In genomic region chr4:43038567-43039495, GRCm38 (mm10) we compare ENCODE assay signal across 8 mouse cellular contexts. TPM values are rescaled to one million over a fixed set of nuclear protein-coding genes. Genes with fewer than 3 reads are reported as not detected.
DNase-seq lines count a peak whose midpoint lies in the region; TF ChIP-seq lines count a peak whose summit lies in the region.

No protein-coding gene starts in this region.

- no peak for TF ChIP-seq POLR2A in lung, adult 2 months (IDR thresholded peaks at IDR 0.05; ENCODE audit: borderline replicate concordance, extremely low read depth, low read depth, low read length)

- H3K27ac ChIP-seq in brown adipose tissue, adult 24 weeks (replicated peaks; ENCODE audit: low read depth, low read length) = peak overlapping the region; percentile 31
- H3K27ac ChIP-seq in heart, embryonic 10.5 days = peak overlapping the region; percentile 90; the same call in 1 of the 2 replicates

- peaks cover 10% of the 10 kb centered on the region; the same call in 1 of the 2 replicates for H3K4me1 ChIP-seq in brown adipose tissue, adult 24 weeks (ENCODE audit: control insufficient read depth, insufficient read depth, insufficient read length, low read length)
- peaks cover 49% of the 10 kb centered on the region for H3K4me1 ChIP-seq in heart, embryonic 10.5 days
- H3K4me1 ChIP-seq in lung, adult 2 months (ENCODE audit: control insufficient read depth, insufficient read depth, low read length) = peaks cover 18% of the 10 kb centered on the region

- H3K27me3 ChIP-seq in heart, embryonic 10.5 days (ENCODE audit: insufficient read depth, poor library complexity, severe bottlenecking) = no peaks in the 10 kb centered on the region

- H3K4me3 ChIP-seq in brown adipose tissue, adult 24 weeks (ENCODE audit: insufficient read depth, low read depth, low read length) = peak overlapping the region; percentile 68
- H3K4me3 ChIP-seq in heart, embryonic 10.5 days = peak overlapping the region; percentile 85
- peak overlapping the region; percentile 14 for H3K4me3 ChIP-seq in lung, adult 2 months (replicated peaks; ENCODE audit: extremely low read depth, low read depth, low read length)

- TF ChIP-seq CTCF in lung, adult 2 months (IDR thresholded peaks at IDR 0.05; ENCODE audit: insufficient read depth, low read length) = no peak

- H3K36me3 ChIP-seq in heart, embryonic 10.5 days = peaks cover 24% of the 10 kb centered on the region

- 47% methylated on average over 15 of the region's 15 CpGs for WGBS in heart, embryonic 10.5 days
- 41% methylated on average over 15 of the region's 15 CpGs for WGBS in lung, adult 2 months

- DNase-seq in right cerebral cortex, adult 18-20 months = peak; percentile 57
- no peak for DNase-seq in right cerebral cortex, postnatal 4 days
- no peak for DNase-seq in heart, embryonic 10.5 days (ENCODE audit: low spot score)
- DNase-seq in kidney, postnatal 10 days = peak; percentile 54
- peak; percentile 31 for DNase-seq in lung, adult 2 months
- DNase-seq in skeletal muscle tissue, adult 2 months (ENCODE audit: low read depth, low spot score) = peak; percentile 68
- no peak for DNase-seq in thymus, postnatal 25 days

- H3K9me3 ChIP-seq in heart, embryonic 10.5 days = no peaks in the 10 kb centered on the region

RNA-seq across cellular contexts. Expression of gene Fam214b, which starts 7.2 kb away (rescaled TPM):
- polyA plus RNA-seq in brown adipose tissue, adult 24 weeks (2012; ENCODE audit: insufficient read depth, insufficient read length, missing spikeins) = 10.0 and 21.9 TPM in 2 replicates
- polyA plus RNA-seq in heart, embryonic 10.5 days (2016; fragmentation: Nextera tagmentation; extraction: Ambion mirVana) = 12.0 and 12.7 TPM in 2 replicates
- polyA plus RNA-seq in lung, adult 2 months (2012; rRNA removed) = 17.5 and 24.9 TPM in 2 replicates

RNA-seq across cellular contexts. Expression of gene Stoml2, which starts 7.3 kb away (rescaled TPM):
- polyA plus RNA-seq in brown adipose tissue, adult 24 weeks (2012; ENCODE audit: insufficient read depth, insufficient read length, missing spikeins) = 158 and 191 TPM in 2 replicates
- 320 and 370 TPM in 2 replicates for polyA plus RNA-seq in heart, embryonic 10.5 days (2016; fragmentation: Nextera tagmentation; extraction: Ambion mirVana)
- polyA plus RNA-seq in lung, adult 2 months (2012; rRNA removed) = 44.9 and 56.6 TPM in 2 replicates

RNA-seq across cellular contexts. Expression of gene Pigo, which starts 13.2 kb away (rescaled TPM):
- 11.1 and 12.4 TPM in 2 replicates for polyA plus RNA-seq in brown adipose tissue, adult 24 weeks (2012; ENCODE audit: insufficient read depth, insufficient read length, missing spikeins)
- polyA plus RNA-seq in heart, embryonic 10.5 days (2016; fragmentation: Nextera tagmentation; extraction: Ambion mirVana) = 18.4 and 21.0 TPM in 2 replicates
- 15.9 and 23.3 TPM in 2 replicates for polyA plus RNA-seq in lung, adult 2 months (2012; rRNA removed)

RNA-seq across cellular contexts. Expression of gene Unc13b, which starts 19.9 kb away (rescaled TPM):
- polyA plus RNA-seq in brown adipose tissue, adult 24 weeks (2012; ENCODE audit: insufficient read depth, insufficient read length, missing spikeins) = 1.4 and 4.5 TPM in 2 replicates
- 7.1 and 8.5 TPM in 2 replicates for polyA plus RNA-seq in heart, embryonic 10.5 days (2016; fragmentation: Nextera tagmentation; extraction: Ambion mirVana)
- polyA plus RNA-seq in lung, adult 2 months (2012; rRNA removed) = 16.3 and 20.0 TPM in 2 replicates

RNA-seq across cellular contexts. Expression of gene Fancg, which starts 28.5 kb away (rescaled TPM):
- 2.5 and 6.4 TPM in 2 replicates for polyA plus RNA-seq in brown adipose tissue, adult 24 weeks (2012; ENCODE audit: insufficient read depth, insufficient read length, missing spikeins)
- polyA plus RNA-seq in heart, embryonic 10.5 days (2016; fragmentation: Nextera tagmentation; extraction: Ambion mirVana) = 13.9 and 18.0 TPM in 2 replicates
- 9.1 and 12.8 TPM in 2 replicates for polyA plus RNA-seq in lung, adult 2 months (2012; rRNA removed)

Comparison
In these comparisons a context has a peak if more than half of its experiments do, and no peak if none do; other contexts are left out.
1. DNase-seq: peak in right cerebral cortex, adult 18-20 months (single experiment), kidney, postnatal 10 days (single experiment), lung, adult 2 months (single experiment) and skeletal muscle tissue, adult 2 months (single experiment); none in right cerebral cortex, postnatal 4 days (single experiment), heart, embryonic 10.5 days (single experiment) and thymus, postnatal 25 days (single experiment).
2. H3K4me3 ChIP-seq: peak in every context shown above with its lines; median percentile 85 in heart, embryonic 10.5 days; 68 in brown adipose tissue, adult 24 weeks; 14 in lung, adult 2 months.